Mouse (Mus musculus) stomach, embryonic 16.5 days (tissue): Measurements from ENCODE around the gene Gtf2ird1. TPM values are rescaled to one million over a fixed set of nuclear protein-coding genes. Genes with fewer than 3 reads are reported as not detected.

ENCODE experiments used
- ATAC-seq: fragments of 200-750 bp; cut with Nextera tagmentation; 2 replicates; pipeline ENCODE4 v1.8.0; 2017; ENCODE audit warnings: moderate number of reproducible peaks, moderate TSS enrichment; ENCODE audit not compliant: insufficient read depth, low FRiP score
- H3K27ac ChIP-seq: fragments of 300-500 bp; sonication (generic); 2 replicates; pipeline ENCODE4 v1.5.1; 2014; ENCODE audit warnings: low read length
- H3K27me3 ChIP-seq: fragments of 300-500 bp; sonication (generic); 2 replicates; pipeline ENCODE4 v1.6.1; 2014; ENCODE audit warnings: low read length, control low read depth, mixed read lengths; ENCODE audit not compliant: control insufficient read depth, insufficient read depth
- H3K36me3 ChIP-seq: fragments of 300-500 bp; sonication (generic); 2 replicates; pipeline ENCODE4 v1.6.1; 2014; ENCODE audit warnings: low read length; ENCODE audit not compliant: control insufficient read depth, insufficient read depth
- H3K4me1 ChIP-seq: fragments of 300-500 bp; sonication (generic); 2 replicates; pipeline ENCODE4 v1.6.1; 2014; ENCODE audit warnings: low read length, control low read depth, mixed read lengths; ENCODE audit not compliant: control insufficient read depth, insufficient read depth
- H3K4me2 ChIP-seq: fragments of 300-500 bp; sonication (generic); 2 replicates; pipeline ENCODE4 v1.6.1; 2014; ENCODE audit warnings: low read depth, low read length, mixed read lengths
- H3K4me3 ChIP-seq: fragments of 300-500 bp; sonication (generic); replicated peaks from 2 replicates; pipeline ENCODE4 v1.5.1; 2014; ENCODE audit warnings: mild to moderate bottlenecking, low read length
- H3K9ac ChIP-seq: fragments of 300-500 bp; sonication (generic); 2 replicates; pipeline ENCODE4 v1.6.1; 2014; ENCODE audit warnings: low read length
- H3K9me3 ChIP-seq: fragments of 300-500 bp; sonication (generic); replicated peaks from 2 replicates; pipeline ENCODE4 v1.6.1; 2016; ENCODE audit warnings: low read length, control low read depth; ENCODE audit not compliant: control insufficient read depth
- WGBS: fragments of 180-500 bp; shearing (Covaris S2); extraction: QIAGEN DNeasy Blood & Tissue Kit; methylation state at CpG from one replicate; pipeline ENCODE4 v1.1.7; 2014; 5-methylcytosine and 5-hydroxymethylcytosine counted together
- polyA plus RNA-seq: library from polyadenylated mRNA; unstranded; fragments of >200 nt; fragmentation: Nextera tagmentation; extraction: Ambion mirVana; gene quantifications from 2 replicates; pipeline ENCODE4 v1.2.1, GENCODE M21; 2015

Gtf2ird1 gene
- polyA plus RNA-seq, 1 experiment from 2014 or later = 75.0 TPM

GRCm38 (mm10) chr5:134444473-134444872, 12.0 kb downstream of the Gtf2ird1 start:
- 68% methylated on average over 7 of the region's 7 CpGs for WGBS
- H3K27me3 ChIP-seq = no peaks in the 10 kb centered on the region

DNA sequence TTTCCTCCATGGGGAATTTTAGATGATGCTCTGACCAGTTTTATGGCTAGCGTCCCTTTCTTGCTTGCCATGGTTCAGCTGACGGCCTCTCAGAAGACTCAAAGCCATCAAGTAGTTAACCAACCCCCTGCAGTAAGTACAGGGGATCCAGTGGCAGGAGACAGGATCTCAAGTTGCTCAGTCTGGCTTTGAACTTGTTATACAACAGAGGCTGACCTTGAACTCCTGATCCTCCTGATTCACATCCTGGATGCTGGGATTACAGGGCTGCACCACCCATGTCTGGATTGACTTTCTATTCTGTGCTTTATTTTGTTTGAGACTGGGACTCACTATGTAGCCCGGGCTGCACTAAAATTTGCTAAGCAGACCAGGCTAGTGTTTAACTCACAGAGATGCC, 14.4 kb downstream of the Gtf2ird1 start:
- Histone ChIP-seq H3K4me1 (peaks cover 45% of the 10 kb centered on the region), H3K27me3 (no peaks in the 10 kb centered on the region), H3K9me3 (peaks cover 5% of the 10 kb centered on the region; the same call in 1 of the 2 replicates), H3K4me3 (no peak overlapping the region), H3K27ac (no peak overlapping the region), H3K9ac (no peak overlapping the region), H3K4me2 (no peak overlapping the region), H3K36me3 (peaks cover 9% of the 10 kb centered on the region; the same call in 1 of the 2 replicates)
- ATAC-seq = no peak
- WGBS = 90% methylated on average over 3 of the region's 3 CpGs

More at GRCm38 (mm10) chr5:134444473-134444872, 12.0 kb downstream of the Gtf2ird1 start:
- H3K9ac ChIP-seq = no peak overlapping the region; the same call in 1 of the 2 replicates
- peak overlapping the region; percentile 95 for H3K27ac ChIP-seq
- no peak overlapping the region for H3K4me3 ChIP-seq
- peaks cover 38% of the 10 kb centered on the region for H3K4me1 ChIP-seq
- ATAC-seq = peak; percentile 82
- H3K36me3 ChIP-seq = peaks cover 9% of the 10 kb centered on the region; the same call in 1 of the 2 replicates
- H3K4me2 ChIP-seq = 0 out of 2 replicates have a peak overlapping the region, but pooled peaks have one; percentile 33
- peaks cover 5% of the 10 kb centered on the region; the same call in 1 of the 2 replicates for H3K9me3 ChIP-seq

DNA sequence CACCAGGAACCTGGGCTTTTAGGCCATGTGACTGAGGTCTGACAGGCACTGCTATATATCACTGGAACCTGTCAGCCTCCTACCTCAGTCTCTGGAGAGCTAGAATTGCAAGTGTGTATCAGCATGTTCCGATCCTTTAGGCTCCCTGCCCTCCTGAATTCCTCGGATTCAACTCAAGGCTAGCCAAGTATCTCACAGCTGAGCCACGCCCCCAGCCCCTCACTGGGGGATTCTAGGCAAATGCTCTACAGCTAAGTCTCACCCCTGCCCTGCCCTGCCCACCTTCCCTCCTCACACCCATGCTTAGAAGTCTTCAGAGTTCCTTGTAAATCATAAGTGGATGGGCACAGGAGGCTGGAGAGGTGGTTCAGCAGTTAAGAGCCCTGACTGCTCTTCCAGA, 15.4 kb downstream of the Gtf2ird1 start:
- H3K27ac ChIP-seq = peak overlapping the region; percentile 56
- no peaks in the 10 kb centered on the region for H3K27me3 ChIP-seq
- no peak overlapping the region for H3K9ac ChIP-seq
- H3K9me3 ChIP-seq = peaks cover 5% of the 10 kb centered on the region; the same call in 1 of the 2 replicates
- H3K4me3 ChIP-seq = no peak overlapping the region
- no peak for ATAC-seq
- WGBS = 62% methylated on average over 3 of the region's 3 CpGs
- H3K4me2 ChIP-seq = no peak overlapping the region
- H3K36me3 ChIP-seq = peaks cover 9% of the 10 kb centered on the region; the same call in 1 of the 2 replicates
- peaks cover 48% of the 10 kb centered on the region for H3K4me1 ChIP-seq

GRCm38 (mm10) chr5:134440098-134440497, 16.4 kb downstream of the Gtf2ird1 start:
- no peak overlapping the region for H3K4me2 ChIP-seq
- H3K27ac ChIP-seq = peak overlapping the region; percentile 56
- ATAC-seq = peak; percentile 16; the same call in 1 of the 2 replicates
- peaks cover 5% of the 10 kb centered on the region; the same call in 1 of the 2 replicates for H3K9me3 ChIP-seq
- H3K4me3 ChIP-seq = no peak overlapping the region
- H3K4me1 ChIP-seq = peaks cover 45% of the 10 kb centered on the region
- H3K27me3 ChIP-seq = no peaks in the 10 kb centered on the region
- peaks cover 9% of the 10 kb centered on the region; the same call in 1 of the 2 replicates for H3K36me3 ChIP-seq
- no peak overlapping the region for H3K9ac ChIP-seq
- 53% methylated on average over 12 of the region's 12 CpGs for WGBS

DNA sequence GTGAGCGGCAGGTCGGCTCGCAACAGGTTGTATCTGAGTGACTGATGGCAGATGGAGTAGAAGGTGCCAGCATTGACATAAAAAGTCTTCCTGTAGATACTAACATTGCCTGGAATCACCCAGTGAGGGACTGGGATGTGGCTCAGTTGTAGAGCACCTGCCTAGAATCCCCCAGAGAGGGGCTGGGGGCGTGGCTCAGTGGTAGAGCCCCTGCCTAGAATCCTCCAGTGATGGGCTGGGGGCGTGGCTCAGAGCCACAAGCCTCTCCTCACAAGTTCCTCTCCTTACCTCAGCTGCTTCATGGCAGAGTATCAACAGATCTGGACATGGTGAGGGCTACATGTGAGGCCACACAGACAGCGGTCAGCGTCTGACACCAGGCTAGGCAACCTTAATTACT, 17.0 kb downstream of the Gtf2ird1 start:
- Histone ChIP-seq H3K4me1 (peaks cover 40% of the 10 kb centered on the region), H3K9me3 (peaks cover 5% of the 10 kb centered on the region; the same call in 1 of the 2 replicates), H3K9ac (no peak overlapping the region), H3K36me3 (peaks cover 9% of the 10 kb centered on the region; the same call in 1 of the 2 replicates), H3K4me2 (no peak overlapping the region), H3K27me3 (no peaks in the 10 kb centered on the region), H3K27ac (peak overlapping the region; percentile 56), H3K4me3 (no peak overlapping the region)
- no peak for ATAC-seq
- 95% methylated on average over 7 of the region's 7 CpGs for WGBS

GRCm38 (mm10) chr5:134438676-134439425, 17.7 kb downstream of the Gtf2ird1 start:
- WGBS = 85% methylated on average over 6 of the region's 6 CpGs
- no peaks in the 10 kb centered on the region for H3K27me3 ChIP-seq
- no peak overlapping the region for H3K4me3 ChIP-seq
- ATAC-seq = no peak
- H3K4me2 ChIP-seq = no peak overlapping the region
- peaks cover 40% of the 10 kb centered on the region for H3K4me1 ChIP-seq
- peaks cover 9% of the 10 kb centered on the region; the same call in 1 of the 2 replicates for H3K36me3 ChIP-seq
- no peak overlapping the region for H3K27ac ChIP-seq
- H3K9me3 ChIP-seq = peaks cover 5% of the 10 kb centered on the region; the same call in 1 of the 2 replicates
- no peak overlapping the region for H3K9ac ChIP-seq

DNA sequence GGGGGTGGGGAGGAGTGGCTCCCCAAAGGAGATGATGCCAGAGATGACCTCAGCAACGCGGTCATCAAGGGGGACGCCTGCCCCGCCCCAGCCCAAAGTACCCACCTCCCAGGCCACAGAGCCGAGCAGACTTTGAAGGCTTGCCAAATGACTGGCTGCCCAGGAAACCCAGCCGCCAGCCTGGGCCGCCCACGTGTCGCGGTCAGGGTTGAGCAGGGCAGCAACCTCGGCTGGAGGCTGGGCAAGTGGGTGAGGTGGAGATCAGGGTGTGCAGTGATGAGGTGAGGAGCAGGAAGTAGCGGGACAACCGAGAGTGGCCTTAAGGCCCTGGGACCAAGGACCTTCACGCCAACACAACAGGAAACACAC, 19.1 kb downstream of the Gtf2ird1 start:
- ATAC-seq = no peak
- Histone ChIP-seq H3K27ac (peak overlapping the region; percentile 68), H3K9ac (no peak overlapping the region)

GRCm38 (mm10) chr5:134436782-134437458, 19.6 kb downstream of the Gtf2ird1 start:
- no peak overlapping the region for H3K4me2 ChIP-seq
- WGBS = 78% methylated on average over 13 of the region's 13 CpGs
- peak overlapping the region; percentile 68 for H3K27ac ChIP-seq
- H3K27me3 ChIP-seq = no peaks in the 10 kb centered on the region
- no peaks in the 10 kb centered on the region for H3K9me3 ChIP-seq
- no peak overlapping the region for H3K4me3 ChIP-seq
- no peak overlapping the region for H3K9ac ChIP-seq
- H3K36me3 ChIP-seq = no peaks in the 10 kb centered on the region
- H3K4me1 ChIP-seq = peaks cover 45% of the 10 kb centered on the region
- ATAC-seq = no peak; the same call in 1 of the 2 replicates

More for the DNA sequence above, 19.1 kb downstream of the Gtf2ird1 start:
- Histone ChIP-seq H3K36me3 (peaks cover 2% of the 10 kb centered on the region; the same call in 1 of the 2 replicates), H3K4me1 (peaks cover 47% of the 10 kb centered on the region), H3K4me3 (no peak overlapping the region), H3K4me2 (no peak overlapping the region), H3K27me3 (no peaks in the 10 kb centered on the region), H3K9me3 (no peaks in the 10 kb centered on the region)
- 65% methylated on average over 14 of the region's 14 CpGs for WGBS
